Mouse (Mus musculus): ENCODE data around the gene Serpina3g. TPM values are rescaled to one million over a fixed set of nuclear protein-coding genes. Genes with fewer than 3 reads are reported as not detected.

Gene Serpina3g
- total and polyA plus RNA-seq, 3 experiments: 1.1 to 2.0 (median 1.6) TPM

DNA sequence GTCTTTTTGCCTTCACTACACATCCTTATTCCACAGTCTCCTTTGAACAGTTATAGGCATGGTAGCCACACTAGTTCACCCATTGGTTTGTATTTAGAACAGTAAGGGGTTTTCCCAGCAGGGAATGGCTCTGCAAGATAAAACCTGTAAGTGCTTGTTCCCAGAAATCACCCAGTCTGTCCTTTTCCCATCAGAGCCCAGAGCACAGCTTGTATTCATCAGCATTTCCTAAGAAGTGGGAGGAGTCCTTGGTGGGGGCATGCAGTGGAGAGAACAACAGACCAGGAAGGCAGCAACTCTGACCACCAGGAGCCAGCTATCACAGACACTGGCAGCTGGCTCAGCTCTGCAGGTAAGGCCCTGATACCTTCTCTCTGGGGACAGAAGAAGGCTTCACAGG is 26.8 kb downstream of the Serpina3g start, which contains the start of gene Serpina3i:
Gene Serpina3i, plus strand, starts transcription at position 260 of the 400 bp plus-strand sequence.
- Histone ChIP-seq H3K4me3 (no peak within 1 kb of the TSS), H3K27ac (no peak within 1 kb of the TSS), H3K36me3 (ENCODE audit: control insufficient read depth, insufficient read depth, low read length) (no peaks in the 10 kb centered on the region), H3K9ac (ENCODE audit: low read depth, low read length) (no peak within 1 kb of the TSS), H3K27me3 (ENCODE audit: control insufficient read depth, insufficient read depth, low read length) (no peaks in the 10 kb centered on the region), H3K4me1 (ENCODE audit: control insufficient read depth, insufficient read depth, low read length) (no peaks in the 10 kb centered on the region), H3K79me2 (replicated peaks; ENCODE audit: control insufficient read depth, insufficient read depth, low read length) (no peaks in the 10 kb centered on the region)
- no peak for TF ChIP-seq CTCF (IDR thresholded peaks at IDR 0.05)
- TF ChIP-seq EP300 (IDR thresholded peaks at IDR 0.05; ENCODE audit: insufficient read depth, low read depth, low read length): no peak
- TF ChIP-seq POLR2A (IDR thresholded peaks at IDR 0.05; ENCODE audit: insufficient read depth, low read depth, low read length): no peak
- DNase-seq: no peak
- intact Hi-C loops (cut with DNase I): no loop called here

DNA sequence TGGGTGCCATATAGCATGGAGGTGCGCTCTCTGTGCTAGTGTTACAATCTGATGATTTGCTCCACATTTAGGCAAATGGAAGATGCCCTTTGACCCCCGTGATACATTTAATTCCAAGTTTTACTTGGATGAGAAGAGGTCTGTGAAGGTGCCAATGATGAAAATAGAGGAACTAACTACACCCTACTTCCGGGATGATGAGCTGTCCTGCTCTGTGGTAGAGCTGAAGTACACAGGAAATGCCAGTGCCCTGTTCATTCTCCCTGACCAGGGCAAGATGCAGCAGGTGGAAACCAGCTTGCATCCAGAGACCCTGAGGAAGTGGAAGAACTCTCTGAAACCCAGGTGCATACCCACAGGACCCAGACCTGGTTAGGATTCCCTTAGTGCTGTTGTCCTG is 30.3 kb downstream of the Serpina3g start:
- Histone ChIP-seq H3K79me2 (replicated peaks; ENCODE audit: control insufficient read depth, insufficient read depth, low read length) (no peaks in the 10 kb centered on the region), H3K27ac (no peak overlapping the region), H3K9ac (ENCODE audit: low read depth, low read length) (no peak overlapping the region), H3K36me3 (ENCODE audit: control insufficient read depth, insufficient read depth, low read length) (no peaks in the 10 kb centered on the region), H3K4me3 (no peak overlapping the region), H3K27me3 (ENCODE audit: control insufficient read depth, insufficient read depth, low read length) (no peaks in the 10 kb centered on the region), H3K4me1 (ENCODE audit: control insufficient read depth, insufficient read depth, low read length) (no peaks in the 10 kb centered on the region)
- TF ChIP-seq POLR2A (IDR thresholded peaks at IDR 0.05; ENCODE audit: insufficient read depth, low read depth, low read length) (no peak), EP300 (IDR thresholded peaks at IDR 0.05; ENCODE audit: insufficient read depth, low read depth, low read length) (no peak), CTCF (IDR thresholded peaks at IDR 0.05) (no peak)
- intact Hi-C loops (cut with DNase I): no loop called here
- no peak for DNase-seq
- WGBS: 69% methylated on average over 3 of the region's 3 CpGs

DNA sequence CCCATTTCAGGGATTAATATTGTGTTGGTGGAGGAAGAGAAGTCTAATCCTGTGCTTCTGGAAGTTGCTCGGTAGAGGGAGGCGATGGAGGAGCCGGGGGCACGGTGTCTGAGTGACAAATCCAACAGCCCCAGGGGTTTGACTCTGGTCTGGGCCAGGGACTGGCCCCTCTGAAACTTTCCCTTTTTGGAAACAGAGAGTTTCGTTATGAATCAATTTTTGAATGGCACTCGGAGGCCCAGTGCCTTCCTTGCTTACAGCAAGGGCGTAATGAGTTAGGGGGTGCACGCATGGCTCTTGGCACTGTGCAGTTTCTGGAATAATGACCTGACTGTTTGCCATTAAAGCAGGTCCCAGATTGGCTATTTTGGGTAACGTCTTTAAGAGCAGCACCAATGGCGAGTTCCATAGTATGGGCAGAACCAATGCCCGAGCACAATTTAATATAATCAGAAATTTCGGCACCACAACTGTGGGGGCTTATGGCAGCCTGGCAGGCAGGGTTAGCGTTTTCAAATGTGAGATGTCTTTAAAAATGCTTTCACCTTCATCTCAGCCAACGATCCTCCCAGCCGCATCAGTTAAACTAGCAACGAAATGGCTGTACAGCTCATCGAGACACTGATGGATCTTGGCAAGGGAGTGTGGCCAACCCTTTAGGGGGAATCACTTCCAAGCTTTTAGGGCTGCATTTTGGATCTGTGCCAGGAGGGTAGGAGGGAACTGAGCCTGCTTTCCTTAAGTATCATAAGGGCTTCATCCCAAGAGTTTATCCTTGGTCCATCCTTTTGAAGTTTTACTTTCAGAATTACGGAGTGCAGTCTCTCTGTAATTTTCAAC is 42.4 kb downstream of the Serpina3g start:
- intact Hi-C loops (cut with DNase I): no loop called here
- TF ChIP-seq EP300 (IDR thresholded peaks at IDR 0.05; ENCODE audit: insufficient read depth, low read depth, low read length) (no peak), POLR2A (IDR thresholded peaks at IDR 0.05; ENCODE audit: insufficient read depth, low read depth, low read length) (no peak)
- WGBS: 85% methylated on average over 18 of the region's 18 CpGs

DNA sequence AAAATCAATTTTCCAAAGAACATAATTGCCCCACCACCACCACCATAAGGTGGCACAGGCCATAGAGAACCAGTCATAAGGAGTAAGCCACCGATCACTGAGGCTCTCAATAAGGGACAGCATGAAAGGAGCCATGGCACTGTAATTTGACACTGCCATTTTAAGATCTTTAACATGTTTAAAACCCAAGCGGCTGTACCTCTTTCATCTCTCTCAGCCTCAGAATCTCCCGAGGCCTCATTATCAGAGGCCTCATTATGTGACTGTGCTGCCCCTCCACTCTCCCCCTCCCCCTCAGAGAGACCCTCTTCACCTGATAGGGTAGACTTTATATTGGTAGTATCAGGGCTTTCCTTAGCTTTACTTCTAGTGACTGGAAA is 43.0 kb downstream of the Serpina3g start:
- WGBS: 34% methylated on average over 3 of the region's 3 CpGs

More for the DNA sequence above, 42.4 kb downstream of the Serpina3g start:
- H3K79me2 ChIP-seq (replicated peaks; ENCODE audit: control insufficient read depth, insufficient read depth, low read length): no peaks in the 10 kb centered on the region
- H3K36me3 ChIP-seq (ENCODE audit: control insufficient read depth, insufficient read depth, low read length): no peaks in the 10 kb centered on the region
- no peaks in the 10 kb centered on the region for H3K4me1 ChIP-seq (ENCODE audit: control insufficient read depth, insufficient read depth, low read length)
- H3K27ac ChIP-seq: no peak overlapping the region
- no peaks in the 10 kb centered on the region for H3K27me3 ChIP-seq (ENCODE audit: control insufficient read depth, insufficient read depth, low read length)
- H3K4me3 ChIP-seq: no peak overlapping the region
- no peak overlapping the region for H3K9ac ChIP-seq (ENCODE audit: low read depth, low read length)
- no peak for DNase-seq

DNA sequence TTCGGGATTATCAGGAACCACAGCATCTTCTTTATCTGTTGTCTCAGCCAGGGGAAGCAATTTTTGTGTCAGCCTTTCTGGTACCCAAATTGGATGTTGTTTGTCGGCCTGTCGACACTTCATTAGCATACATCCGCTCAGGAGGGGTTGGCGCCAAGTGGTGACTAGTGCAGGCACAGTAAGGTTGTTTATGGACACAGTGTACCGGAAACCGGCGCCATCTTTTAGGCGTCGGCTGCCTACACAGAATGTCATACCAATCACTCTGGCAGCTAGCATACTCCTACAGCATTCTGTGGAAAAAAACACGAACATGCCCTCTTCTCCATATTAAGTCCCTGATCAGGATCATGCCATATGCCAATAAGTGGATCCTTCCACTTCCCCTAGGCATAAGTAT is 47.3 kb downstream of the Serpina3g start:
- no peak overlapping the region for H3K4me3 ChIP-seq
- H3K36me3 ChIP-seq (ENCODE audit: control insufficient read depth, insufficient read depth, low read length): no peaks in the 10 kb centered on the region
- TF ChIP-seq POLR2A (IDR thresholded peaks at IDR 0.05; ENCODE audit: insufficient read depth, low read depth, low read length) (no peak), EP300 (IDR thresholded peaks at IDR 0.05; ENCODE audit: insufficient read depth, low read depth, low read length) (no peak), CTCF (IDR thresholded peaks at IDR 0.05) (no peak)
- no peak for DNase-seq
- intact Hi-C loops (cut with DNase I): no loop called here
- no peak overlapping the region for H3K9ac ChIP-seq (ENCODE audit: low read depth, low read length)
- H3K27me3 ChIP-seq (ENCODE audit: control insufficient read depth, insufficient read depth, low read length): no peaks in the 10 kb centered on the region
- 84% methylated on average over 11 of the region's 11 CpGs for WGBS
- no peaks in the 10 kb centered on the region for H3K79me2 ChIP-seq (replicated peaks; ENCODE audit: control insufficient read depth, insufficient read depth, low read length)
- H3K4me1 ChIP-seq (ENCODE audit: control insufficient read depth, insufficient read depth, low read length): no peaks in the 10 kb centered on the region
- no peak overlapping the region for H3K27ac ChIP-seq

More for the DNA sequence above, 43.0 kb downstream of the Serpina3g start:
- Histone ChIP-seq H3K4me3 (no peak overlapping the region), H3K9ac (ENCODE audit: low read depth, low read length) (no peak overlapping the region), H3K36me3 (ENCODE audit: control insufficient read depth, insufficient read depth, low read length) (no peaks in the 10 kb centered on the region), H3K79me2 (replicated peaks; ENCODE audit: control insufficient read depth, insufficient read depth, low read length) (no peaks in the 10 kb centered on the region), H3K4me1 (ENCODE audit: control insufficient read depth, insufficient read depth, low read length) (no peaks in the 10 kb centered on the region), H3K27me3 (ENCODE audit: control insufficient read depth, insufficient read depth, low read length) (no peaks in the 10 kb centered on the region), H3K27ac (no peak overlapping the region)
- no peak for DNase-seq
- TF ChIP-seq EP300 (IDR thresholded peaks at IDR 0.05; ENCODE audit: insufficient read depth, low read depth, low read length) (no peak), CTCF (IDR thresholded peaks at IDR 0.05) (no peak), POLR2A (IDR thresholded peaks at IDR 0.05; ENCODE audit: insufficient read depth, low read depth, low read length) (no peak)
- intact Hi-C loops (cut with DNase I): no loop called here

DNA sequence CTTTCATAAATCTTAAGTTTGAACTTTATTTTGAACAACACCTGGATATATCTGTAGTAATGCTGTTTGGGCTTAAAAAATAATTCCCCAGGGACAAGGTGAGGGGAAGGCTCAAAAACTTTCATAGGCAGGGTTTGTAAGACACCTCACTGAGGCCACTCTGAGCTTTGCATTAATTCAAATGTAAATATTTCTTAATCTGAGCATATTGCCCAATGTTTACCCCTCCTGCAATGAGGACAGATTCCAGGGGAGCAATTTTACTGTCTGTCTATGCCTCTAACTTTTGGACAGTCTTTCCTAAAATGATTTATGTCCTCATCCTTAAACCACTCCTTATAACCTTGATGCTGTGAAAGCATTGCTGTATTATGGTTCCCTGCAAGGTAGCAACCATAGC is 52.3 kb downstream of the Serpina3g start:
- Histone ChIP-seq H3K36me3 (ENCODE audit: control insufficient read depth, insufficient read depth, low read length) (no peaks in the 10 kb centered on the region), H3K27me3 (ENCODE audit: control insufficient read depth, insufficient read depth, low read length) (no peaks in the 10 kb centered on the region)
- no peak for TF ChIP-seq EP300 (IDR thresholded peaks at IDR 0.05; ENCODE audit: insufficient read depth, low read depth, low read length)
- TF ChIP-seq POLR2A (IDR thresholded peaks at IDR 0.05; ENCODE audit: insufficient read depth, low read depth, low read length): no peak
- no peak for TF ChIP-seq CTCF (IDR thresholded peaks at IDR 0.05)

More for the DNA sequence above, 52.3 kb downstream of the Serpina3g start:
- Histone ChIP-seq H3K4me3 (no peak overlapping the region), H3K4me1 (ENCODE audit: control insufficient read depth, insufficient read depth, low read length) (no peaks in the 10 kb centered on the region), H3K27ac (no peak overlapping the region), H3K79me2 (replicated peaks; ENCODE audit: control insufficient read depth, insufficient read depth, low read length) (no peaks in the 10 kb centered on the region), H3K9ac (ENCODE audit: low read depth, low read length) (no peak overlapping the region)
- intact Hi-C loops (cut with DNase I): no loop called here
- no peak for DNase-seq

All from heart, adult 2 months (tissue).